Mouse (Mus musculus): ENCODE data around the gene Papss2. TPM values are rescaled to one million over a fixed set of nuclear protein-coding genes. Genes with fewer than 3 reads are reported as not detected.
"Not testable (repeated sequence)": the region's sequence is repeated elsewhere in the genome, so short reads cannot be mapped to it uniquely, and the experiment has no call there.

Papss2 gene
- polyA plus RNA-seq, 1 experiment from 2014 or later, result 10.0 TPM

GRCm38 (mm10) chr19:32683081-32683480 is 87.5 kb downstream of the Papss2 start:
- Histone ChIP-seq H3K4me1 (ENCODE audit: control insufficient read depth, insufficient read depth, low read length) (no peaks in the 10 kb centered on the region), H3K9me3 (ENCODE audit: control insufficient read depth, low read length) (no peaks in the 10 kb centered on the region), H3K4me2 (ENCODE audit: low read depth, severe bottlenecking) (no peak overlapping the region), H3K27ac (replicated peaks; ENCODE audit: low read depth, low read length) (no peak overlapping the region), H3K4me3 (ENCODE audit: low read depth, low read length) (no peak overlapping the region), H3K27me3 (ENCODE audit: control insufficient read depth, insufficient read depth, low read length) (no peaks in the 10 kb centered on the region), H3K9ac (ENCODE audit: low read length) (no peak overlapping the region), H3K36me3 (ENCODE audit: control insufficient read depth, insufficient read depth, low read length) (no peaks in the 10 kb centered on the region; the same call in none of the 2 replicates)
- 91% methylated on average over 5 of the region's 5 CpGs for WGBS
- no peak for ATAC-seq (ENCODE audit: insufficient number of reproducible peaks, low FRiP score, low TSS enrichment, low read depth)
- DNase-seq (ENCODE audit: low spot score), result no peak

- 89% methylated on average over 5 of the region's 5 CpGs for WGBS
- no peaks in the 10 kb centered on the region for H3K9me3 ChIP-seq (ENCODE audit: control insufficient read depth, low read length)
- no peak for DNase-seq (ENCODE audit: low spot score)
- no peak overlapping the region for H3K4me3 ChIP-seq (ENCODE audit: low read depth, low read length)
- H3K27ac ChIP-seq (replicated peaks; ENCODE audit: low read depth, low read length), result no peak overlapping the region
- ATAC-seq (ENCODE audit: insufficient number of reproducible peaks, low FRiP score, low TSS enrichment, low read depth), result no peak
- no peaks in the 10 kb centered on the region for H3K27me3 ChIP-seq (ENCODE audit: control insufficient read depth, insufficient read depth, low read length)
- H3K4me2 ChIP-seq (ENCODE audit: low read depth, severe bottlenecking), result no peak overlapping the region
- no peak overlapping the region for H3K9ac ChIP-seq (ENCODE audit: low read length)
- no peaks in the 10 kb centered on the region; the same call in none of the 2 replicates for H3K36me3 ChIP-seq (ENCODE audit: control insufficient read depth, insufficient read depth, low read length)
- no peaks in the 10 kb centered on the region for H3K4me1 ChIP-seq (ENCODE audit: control insufficient read depth, insufficient read depth, low read length)
Observed at GRCm38 (mm10) chr19:32687721-32688120, 92.1 kb downstream of the Papss2 start.

- not testable (repeated sequence) for H3K36me3 ChIP-seq (ENCODE audit: control insufficient read depth, insufficient read depth, low read length); ATAC-seq (ENCODE audit: insufficient number of reproducible peaks, low FRiP score, low TSS enrichment, low read depth); H3K4me2 ChIP-seq (ENCODE audit: low read depth, severe bottlenecking); H3K27me3 ChIP-seq (ENCODE audit: control insufficient read depth, insufficient read depth, low read length); H3K4me1 ChIP-seq (ENCODE audit: control insufficient read depth, insufficient read depth, low read length); DNase-seq (ENCODE audit: low spot score); H3K4me3 ChIP-seq (ENCODE audit: low read depth, low read length); H3K9ac ChIP-seq (ENCODE audit: low read length); H3K27ac ChIP-seq (replicated peaks; ENCODE audit: low read depth, low read length); H3K9me3 ChIP-seq (ENCODE audit: control insufficient read depth, low read length)
- WGBS, result 83% methylated on average over 3 of the region's 3 CpGs
Observed at GRCm38 (mm10) chr19:32688227-32688626, 92.6 kb downstream of the Papss2 start.

- Histone ChIP-seq H3K9me3 (ENCODE audit: control insufficient read depth, low read length) (no peaks in the 10 kb centered on the region), H3K27me3 (ENCODE audit: control insufficient read depth, insufficient read depth, low read length) (no peaks in the 10 kb centered on the region), H3K4me2 (ENCODE audit: low read depth, severe bottlenecking) (no peak overlapping the region), H3K4me1 (ENCODE audit: control insufficient read depth, insufficient read depth, low read length) (no peaks in the 10 kb centered on the region), H3K4me3 (ENCODE audit: low read depth, low read length) (no peak overlapping the region), H3K27ac (replicated peaks; ENCODE audit: low read depth, low read length) (no peak overlapping the region), H3K9ac (ENCODE audit: low read length) (no peak overlapping the region), H3K36me3 (ENCODE audit: control insufficient read depth, insufficient read depth, low read length) (peaks cover 4% of the 10 kb centered on the region)
- no peak for ATAC-seq (ENCODE audit: insufficient number of reproducible peaks, low FRiP score, low TSS enrichment, low read depth)
- no peak for DNase-seq (ENCODE audit: low spot score)
- WGBS, result 87% methylated on average over 6 of the region's 6 CpGs
Observed at GRCm38 (mm10) chr19:32689724-32690123, 94.1 kb downstream of the Papss2 start.

GRCm38 (mm10) chr19:32696674-32697073 is 101.1 kb downstream of the Papss2 start:
- Histone ChIP-seq H3K36me3 (ENCODE audit: control insufficient read depth, insufficient read depth, low read length) (peaks cover 6% of the 10 kb centered on the region), H3K4me1 (ENCODE audit: control insufficient read depth, insufficient read depth, low read length) (no peaks in the 10 kb centered on the region), H3K4me3 (ENCODE audit: low read depth, low read length) (no peak overlapping the region), H3K9me3 (ENCODE audit: control insufficient read depth, low read length) (no peaks in the 10 kb centered on the region), H3K9ac (ENCODE audit: low read length) (no peak overlapping the region), H3K4me2 (ENCODE audit: low read depth, severe bottlenecking) (no peak overlapping the region), H3K27me3 (ENCODE audit: control insufficient read depth, insufficient read depth, low read length) (no peaks in the 10 kb centered on the region), H3K27ac (replicated peaks; ENCODE audit: low read depth, low read length) (no peak overlapping the region)
- no peak for DNase-seq (ENCODE audit: low spot score)
- no peak for ATAC-seq (ENCODE audit: insufficient number of reproducible peaks, low FRiP score, low TSS enrichment, low read depth)
- WGBS, result 89% methylated on average over 2 of the region's 2 CpGs

GRCm38 (mm10) chr19:32702191-32702590 is 106.6 kb downstream of the Papss2 start:
- no peak overlapping the region for H3K4me2 ChIP-seq (ENCODE audit: low read depth, severe bottlenecking)
- DNase-seq (ENCODE audit: low spot score), result no peak
- no peak for ATAC-seq (ENCODE audit: insufficient number of reproducible peaks, low FRiP score, low TSS enrichment, low read depth)
- H3K9ac ChIP-seq (ENCODE audit: low read length), result no peak overlapping the region
- WGBS, result 86% methylated on average over 3 of the region's 3 CpGs
- peaks cover 5% of the 10 kb centered on the region for H3K36me3 ChIP-seq (ENCODE audit: control insufficient read depth, insufficient read depth, low read length)
- no peak overlapping the region for H3K27ac ChIP-seq (replicated peaks; ENCODE audit: low read depth, low read length)
- H3K27me3 ChIP-seq (ENCODE audit: control insufficient read depth, insufficient read depth, low read length), result no peaks in the 10 kb centered on the region
- no peaks in the 10 kb centered on the region for H3K9me3 ChIP-seq (ENCODE audit: control insufficient read depth, low read length)
- H3K4me3 ChIP-seq (ENCODE audit: low read depth, low read length), result no peak overlapping the region
- no peaks in the 10 kb centered on the region for H3K4me1 ChIP-seq (ENCODE audit: control insufficient read depth, insufficient read depth, low read length)

GRCm38 (mm10) chr19:32708996-32709395 is 113.4 kb downstream of the Papss2 start:
- Histone ChIP-seq H3K4me1 (ENCODE audit: control insufficient read depth, insufficient read depth, low read length) (no peaks in the 10 kb centered on the region), H3K36me3 (ENCODE audit: control insufficient read depth, insufficient read depth, low read length) (0 out of 2 replicates have a peak, but pooled peaks cover 2% of the 10 kb centered on the region), H3K27me3 (ENCODE audit: control insufficient read depth, insufficient read depth, low read length) (no peaks in the 10 kb centered on the region), H3K4me2 (ENCODE audit: low read depth, severe bottlenecking) (no peak overlapping the region), H3K4me3 (ENCODE audit: low read depth, low read length) (no peak overlapping the region), H3K9me3 (ENCODE audit: control insufficient read depth, low read length) (no peaks in the 10 kb centered on the region), H3K9ac (ENCODE audit: low read length) (no peak overlapping the region), H3K27ac (replicated peaks; ENCODE audit: low read depth, low read length) (no peak overlapping the region)
- WGBS, result 90% methylated on average over 5 of the region's 5 CpGs
- no peak for DNase-seq (ENCODE audit: low spot score)
- ATAC-seq (ENCODE audit: insufficient number of reproducible peaks, low FRiP score, low TSS enrichment, low read depth), result no peak

GRCm38 (mm10) chr19:32710288-32710687 is 114.7 kb downstream of the Papss2 start:
- Histone ChIP-seq H3K4me1 (ENCODE audit: control insufficient read depth, insufficient read depth, low read length) (no peaks in the 10 kb centered on the region), H3K9ac (ENCODE audit: low read length) (no peak overlapping the region), H3K9me3 (ENCODE audit: control insufficient read depth, low read length) (no peaks in the 10 kb centered on the region), H3K4me3 (ENCODE audit: low read depth, low read length) (no peak overlapping the region), H3K36me3 (ENCODE audit: control insufficient read depth, insufficient read depth, low read length) (no peaks in the 10 kb centered on the region), H3K27me3 (ENCODE audit: control insufficient read depth, insufficient read depth, low read length) (no peaks in the 10 kb centered on the region), H3K27ac (replicated peaks; ENCODE audit: low read depth, low read length) (no peak overlapping the region), H3K4me2 (ENCODE audit: low read depth, severe bottlenecking) (no peak overlapping the region)
- WGBS, result 84% methylated on average over 3 of the region's 3 CpGs
- ATAC-seq (ENCODE audit: insufficient number of reproducible peaks, low FRiP score, low TSS enrichment, low read depth), result no peak
- no peak for DNase-seq (ENCODE audit: low spot score)

Measured in limb, embryonic 11.5 days (tissue).